Mouse (Mus musculus): ENCODE measurements around the gene Mterf1b. TPM values are rescaled to one million over a fixed set of nuclear protein-coding genes. Genes with fewer than 3 reads are reported as not detected.
"Not testable (repeated sequence)": the region's sequence is repeated elsewhere in the genome, so short reads cannot be mapped to it uniquely, and the experiment has no call there.

Mterf1b gene
- 1 to 10 TPM; 2.0 to 2.3 TPM for total RNA-seq (2021)
- 0.49 and 0.88 TPM in 2 replicates for polyA plus RNA-seq (2012; rRNA removed)
- long read RNA-seq, partial matches to known transcripts: 0 of 1 reads
- long read RNA-seq, other reads (novel, unspliced or antisense): 0 of 1 reads

GRCm38 (mm10) chr5:4191671-4192480, at the start of gene Mterf1b:
Gene Mterf1b (plus strand): TSS chr5:4192367.
- not testable (repeated sequence) for H3K79me2 ChIP-seq (replicated peaks; ENCODE audit: control insufficient read depth, insufficient read depth, low read length)
- WGBS: 59% methylated on average over 12 of the region's 37 CpGs

GRCm38 (mm10) chr5:4159418-4160071, 32.6 kb upstream of the Mterf1b start:
- H3K9ac ChIP-seq (ENCODE audit: low read depth, low read length); H3K4me3 ChIP-seq; H3K79me2 ChIP-seq (replicated peaks; ENCODE audit: control insufficient read depth, insufficient read depth, low read length): not testable (repeated sequence)

More at GRCm38 (mm10) chr5:4191671-4192480, at the start of gene Mterf1b:
- intact Hi-C loops (cut with DNase I): loop anchor here (5.0 kb wide), 2 partner anchors 90 to 1185 kb away; partner anchors contain the start of gene Cyp51
- peak within 1 kb of the TSS; percentile 15; the same call in 1 of the 2 replicates for H3K9ac ChIP-seq (ENCODE audit: low read depth, low read length)
- TF ChIP-seq CTCF (IDR thresholded peaks at IDR 0.05): 0 out of 2 replicates have a peak, but pooled peaks have one; percentile 25
- DNase-seq; H3K27me3 ChIP-seq (ENCODE audit: control insufficient read depth, insufficient read depth, low read length); H3K27ac ChIP-seq; H3K36me3 ChIP-seq (ENCODE audit: control insufficient read depth, insufficient read depth, low read length); H3K4me1 ChIP-seq (ENCODE audit: control insufficient read depth, insufficient read depth, low read length): not testable (repeated sequence)
- H3K4me3 ChIP-seq: peak within 1 kb of the TSS; percentile 50

GRCm38 (mm10) chr5:4161554-4161953, 30.6 kb upstream of the Mterf1b start:
- DNase-seq: peak; percentile 27 to 39
- H3K4me1 ChIP-seq (ENCODE audit: control insufficient read depth, insufficient read depth, low read length): no peaks in the 10 kb centered on the region
- no peak overlapping the region for H3K4me3 ChIP-seq
- H3K27me3 ChIP-seq (ENCODE audit: control insufficient read depth, insufficient read depth, low read length): no peaks in the 10 kb centered on the region
- no peak overlapping the region for H3K9ac ChIP-seq (ENCODE audit: low read depth, low read length)
- 64% methylated on average over 3 of the region's 3 CpGs for WGBS
- no peaks in the 10 kb centered on the region for H3K36me3 ChIP-seq (ENCODE audit: control insufficient read depth, insufficient read depth, low read length)
- TF ChIP-seq POLR2A (IDR thresholded peaks at IDR 0.05; ENCODE audit: insufficient read depth, low read depth, low read length): no peak
- no peak for TF ChIP-seq CTCF (IDR thresholded peaks at IDR 0.05)
- TF ChIP-seq EP300 (IDR thresholded peaks at IDR 0.05; ENCODE audit: insufficient read depth, low read depth, low read length): no peak
- intact Hi-C loops (cut with DNase I): no loop called here
- no peaks in the 10 kb centered on the region for H3K79me2 ChIP-seq (replicated peaks; ENCODE audit: control insufficient read depth, insufficient read depth, low read length)
- no peak overlapping the region for H3K27ac ChIP-seq

More at GRCm38 (mm10) chr5:4159418-4160071, 32.6 kb upstream of the Mterf1b start:
- DNase-seq; H3K36me3 ChIP-seq (ENCODE audit: control insufficient read depth, insufficient read depth, low read length); H3K27ac ChIP-seq; intact Hi-C loops (cut with DNase I); H3K4me1 ChIP-seq (ENCODE audit: control insufficient read depth, insufficient read depth, low read length); H3K27me3 ChIP-seq (ENCODE audit: control insufficient read depth, insufficient read depth, low read length): not testable (repeated sequence)
- WGBS: 86% methylated on average over 5 of the region's 5 CpGs

- H3K27me3 ChIP-seq (ENCODE audit: control insufficient read depth, insufficient read depth, low read length): no peaks in the 10 kb centered on the region
- no peak overlapping the region for H3K27ac ChIP-seq
- TF ChIP-seq EP300 (IDR thresholded peaks at IDR 0.05; ENCODE audit: insufficient read depth, low read depth, low read length) (no peak), CTCF (IDR thresholded peaks at IDR 0.05) (no peak), POLR2A (IDR thresholded peaks at IDR 0.05; ENCODE audit: insufficient read depth, low read depth, low read length) (no peak)
- no peaks in the 10 kb centered on the region for H3K36me3 ChIP-seq (ENCODE audit: control insufficient read depth, insufficient read depth, low read length)
- H3K9ac ChIP-seq (ENCODE audit: low read depth, low read length): no peak overlapping the region
- no peak for DNase-seq
- intact Hi-C loops (cut with DNase I): no loop called here
- H3K4me1 ChIP-seq (ENCODE audit: control insufficient read depth, insufficient read depth, low read length): no peaks in the 10 kb centered on the region
- H3K79me2 ChIP-seq (replicated peaks; ENCODE audit: control insufficient read depth, insufficient read depth, low read length): no peaks in the 10 kb centered on the region
- WGBS: 59% methylated on average over 7 of the region's 7 CpGs
- no peak overlapping the region for H3K4me3 ChIP-seq
Measured at GRCm38 (mm10) chr5:4162461-4162860, 29.7 kb upstream of the Mterf1b start.

GRCm38 (mm10) chr5:4167813-4168529, 24.2 kb upstream of the Mterf1b start:
- DNase-seq; H3K36me3 ChIP-seq (ENCODE audit: control insufficient read depth, insufficient read depth, low read length); H3K4me1 ChIP-seq (ENCODE audit: control insufficient read depth, insufficient read depth, low read length); H3K27ac ChIP-seq; H3K79me2 ChIP-seq (replicated peaks; ENCODE audit: control insufficient read depth, insufficient read depth, low read length); intact Hi-C loops (cut with DNase I); H3K4me3 ChIP-seq; H3K9ac ChIP-seq (ENCODE audit: low read depth, low read length); H3K27me3 ChIP-seq (ENCODE audit: control insufficient read depth, insufficient read depth, low read length): not testable (repeated sequence)
- WGBS: 57% methylated on average over 6 of the region's 6 CpGs

GRCm38 (mm10) chr5:4168530-4168926, 23.6 kb upstream of the Mterf1b start:
- H3K36me3 ChIP-seq (ENCODE audit: control insufficient read depth, insufficient read depth, low read length); H3K27ac ChIP-seq; H3K4me3 ChIP-seq; DNase-seq; H3K79me2 ChIP-seq (replicated peaks; ENCODE audit: control insufficient read depth, insufficient read depth, low read length); H3K9ac ChIP-seq (ENCODE audit: low read depth, low read length); H3K4me1 ChIP-seq (ENCODE audit: control insufficient read depth, insufficient read depth, low read length); intact Hi-C loops (cut with DNase I); H3K27me3 ChIP-seq (ENCODE audit: control insufficient read depth, insufficient read depth, low read length): not testable (repeated sequence)
- WGBS: 77% methylated on average over 4 of the region's 4 CpGs

- H3K4me3 ChIP-seq; H3K27ac ChIP-seq; intact Hi-C loops (cut with DNase I); DNase-seq; H3K79me2 ChIP-seq (replicated peaks; ENCODE audit: control insufficient read depth, insufficient read depth, low read length); H3K4me1 ChIP-seq (ENCODE audit: control insufficient read depth, insufficient read depth, low read length); H3K36me3 ChIP-seq (ENCODE audit: control insufficient read depth, insufficient read depth, low read length); H3K9ac ChIP-seq (ENCODE audit: low read depth, low read length); H3K27me3 ChIP-seq (ENCODE audit: control insufficient read depth, insufficient read depth, low read length): not testable (repeated sequence)
- WGBS: 75% methylated on average over 3 of the region's 3 CpGs
Measured at GRCm38 (mm10) chr5:4176421-4176820, 15.7 kb upstream of the Mterf1b start.

Data from heart, adult 2 months (tissue).